Mouse (Mus musculus): ENCODE measurements around the gene Daam1.

GRCm38 (mm10) chr12:71948972-71949371, 118.1 kb downstream of the Daam1 start:
- TF ChIP-seq CTCF (IDR thresholded peaks at IDR 0.05; ENCODE audit: low read depth): no peak
- no peak for TF ChIP-seq EP300 (IDR thresholded peaks at IDR 0.05; ENCODE audit: low read depth)

Measured in liver, postnatal 0 days (tissue).